Mouse (Mus musculus) kidney, adult 2 months (tissue): ENCODE measurements around the gene Trpc4ap.

Source experiments
- CTCF ChIP-seq: fragments of 200-500 bp; conservative IDR thresholded peaks from 2 replicates; pipeline ENCODE4 v1.5.1; 2011; ENCODE audit warnings: low read depth, mild to moderate bottlenecking, control low read depth, low read length, moderate library complexity, mixed read lengths; ENCODE audit not compliant: insufficient read depth, insufficient read length
- POLR2A ChIP-seq: fragments of 200-500 bp; IDR thresholded peaks from one replicate; pipeline ENCODE4 v1.6.1; 2011; ENCODE audit warnings: low read depth, low read length, control low read depth

DNA sequence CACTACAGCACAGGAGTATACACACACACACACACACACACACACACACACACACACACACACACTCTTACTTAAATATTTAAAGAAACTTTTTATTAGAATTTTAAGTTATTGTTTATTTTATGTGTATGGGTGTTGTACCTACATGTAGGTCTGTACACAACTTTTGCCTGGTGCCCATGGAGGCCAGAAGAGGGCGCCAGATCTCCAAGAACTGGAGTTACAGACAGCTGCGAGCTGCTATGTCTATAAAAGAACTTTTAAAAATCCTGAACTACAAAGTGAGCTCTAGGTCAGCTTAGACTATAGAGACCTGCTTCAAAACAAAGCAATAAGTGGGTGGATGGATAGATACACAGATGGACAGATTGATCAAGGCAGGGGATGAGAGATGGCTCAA lies 18.6 kb downstream of the Trpc4ap start:
- peak; percentile 79 for TF ChIP-seq CTCF
- no peak for TF ChIP-seq POLR2A
